ENCODE assay signal across 26 mouse cellular contexts in the genomic region with DNA sequence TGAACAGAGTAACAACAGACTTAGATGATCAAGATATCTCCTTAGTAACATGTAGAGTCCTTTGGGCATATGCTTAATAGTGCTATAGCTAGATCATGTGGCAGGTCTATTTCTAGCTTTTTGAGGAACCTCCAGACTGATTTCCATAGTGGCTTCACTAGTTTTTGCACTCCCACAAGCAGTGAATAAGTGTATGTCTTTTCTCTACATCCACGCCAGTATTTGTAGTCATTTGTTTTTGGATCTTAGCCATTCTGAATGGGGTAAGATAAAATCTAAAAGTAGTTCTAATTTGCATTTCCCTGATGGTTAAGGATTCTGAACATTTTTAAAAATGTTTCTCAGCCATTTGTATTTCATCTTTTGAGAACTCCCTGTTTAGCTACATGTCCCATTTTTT.
DNase-seq lines count a peak whose midpoint lies in the region; ATAC-seq and TF ChIP-seq lines count a peak whose summit lies in the region.
"Had no signal": no experiment of that assay in that cellular context is flagged by ENCODE, and none has a peak within 500 bp of the region (broad histone marks: within the 10 kb centered on the region; RNA-seq: fewer than 3 reads in every experiment).

No protein-coding gene starts in this region.

- H3K9ac ChIP-seq in forebrain, postnatal 0 days, result no peak overlapping the region
- H3K9ac ChIP-seq in forebrain, embryonic 15.5 days (replicated peaks), result no peak overlapping the region
- H3K9ac ChIP-seq: embryonic facial prominence, embryonic 12.5 days; forebrain, embryonic 13.5 days had no signal

- no peak for DNase-seq in forebrain, postnatal 0 days
- DNase-seq in frontal cortex, adult 2 months (ENCODE audit: extremely low spot score in 1 of 2, low spot score in 1 of 2), result peak; percentile 28 to 65
- DNase-seq in frontal cortex, postnatal 14 days (ENCODE audit: low spot score in 2 of 2), result no peak
- peak; percentile 23 for DNase-seq in right cerebral cortex, adult 18-20 months
- no peak for DNase-seq in right cerebral cortex, adult 2 months (ENCODE audit: low spot score in 2 of 2)
- no peak for DNase-seq in thymus, postnatal 25 days
- DNase-seq: adrenal gland, adult 8-10 months; adrenal gland, postnatal 14 days; adrenal gland, postnatal 36 days; B cell, adult 2 months; cerebellum, adult 11 months; cerebellum, adult 18-20 months; cerebellum, adult 8-10 months; cerebellum, adult 9-11 months; cerebellum, postnatal 14 days; cerebellum, postnatal 36 days had no signal

- peak; percentile 55 for ATAC-seq in forebrain, postnatal 0 days
- ATAC-seq in forebrain, embryonic 15.5 days (replicated peaks), result no peak
- ATAC-seq: activated CD4-positive, CD25-positive, alpha-beta regulatory T cell, adult 4 months; CD4-positive, CD25-positive, alpha-beta regulatory T cell, adult 4 months; forebrain, embryonic 13.5 days; forebrain, embryonic 16.5 days; Patski had no signal

- H3K4me2 ChIP-seq in forebrain, postnatal 0 days (ENCODE audit: low read depth), result no peak overlapping the region
- H3K4me2 ChIP-seq in forebrain, embryonic 15.5 days (replicated peaks), result no peak overlapping the region
- H3K4me2 ChIP-seq: embryonic facial prominence, embryonic 12.5 days; forebrain, embryonic 13.5 days had no signal

- H3K36me3 ChIP-seq in forebrain, postnatal 0 days (ENCODE audit: insufficient read depth), result no peaks in the 10 kb centered on the region
- H3K36me3 ChIP-seq in forebrain, embryonic 15.5 days, result no peaks in the 10 kb centered on the region
- H3K36me3 ChIP-seq: embryonic facial prominence, embryonic 10.5 days; embryonic facial prominence, embryonic 12.5 days; G1E had no signal

- WGBS in forebrain, postnatal 0 days, result 65% methylated on average over 1 of the region's 1 CpGs
- WGBS in forebrain, embryonic 15.5 days, result 82% methylated on average over 1 of the region's 1 CpGs

- no peaks in the 10 kb centered on the region for H3K9me3 ChIP-seq in forebrain, postnatal 0 days (ENCODE audit: low read length)
- H3K9me3 ChIP-seq in forebrain, embryonic 15.5 days, result no peaks in the 10 kb centered on the region
- H3K9me3 ChIP-seq: embryonic facial prominence, embryonic 10.5 days; embryonic facial prominence, embryonic 12.5 days; forebrain, embryonic 13.5 days; G1E had no signal

- no peaks in the 10 kb centered on the region for H3K4me1 ChIP-seq in forebrain, postnatal 0 days (ENCODE audit: insufficient read depth)
- no peaks in the 10 kb centered on the region for H3K4me1 ChIP-seq in forebrain, embryonic 15.5 days
- H3K4me1 ChIP-seq: embryonic facial prominence, embryonic 10.5 days; embryonic facial prominence, embryonic 12.5 days; forebrain, embryonic 13.5 days had no signal

- H3K27ac ChIP-seq in forebrain, postnatal 0 days (ENCODE audit: low read depth, low read length), result no peak overlapping the region
- H3K27ac ChIP-seq in forebrain, embryonic 15.5 days (replicated peaks), result no peak overlapping the region
- H3K27ac ChIP-seq: embryonic facial prominence, embryonic 10.5 days; embryonic facial prominence, embryonic 12.5 days; forebrain, embryonic 13.5 days had no signal

- H3K27me3 ChIP-seq in forebrain, postnatal 0 days (ENCODE audit: insufficient read depth, low read length), result no peaks in the 10 kb centered on the region
- H3K27me3 ChIP-seq in forebrain, embryonic 15.5 days, result no peaks in the 10 kb centered on the region
- H3K27me3 ChIP-seq: CH12.LX; embryonic facial prominence, embryonic 12.5 days; forebrain, embryonic 13.5 days; Patski had no signal

- no peak overlapping the region for H3K4me3 ChIP-seq in forebrain, postnatal 0 days (ENCODE audit: low read depth, low read length)
- H3K4me3 ChIP-seq in forebrain, embryonic 15.5 days, result no peak overlapping the region
- H3K4me3 ChIP-seq: embryonic facial prominence, embryonic 10.5 days; embryonic facial prominence, embryonic 12.5 days; forebrain, embryonic 13.5 days had no signal

- TF ChIP-seq CTCF in forebrain, postnatal 0 days (IDR thresholded peaks at IDR 0.05; ENCODE audit: low read depth), result no peak

Comparison
In these comparisons a context has a peak if more than half of its experiments do, and no peak if none do; other contexts are left out.
1. DNase-seq: peak in frontal cortex, adult 2 months (2 of 2) and right cerebral cortex, adult 18-20 months (single experiment); none in forebrain, postnatal 0 days (single experiment), frontal cortex, postnatal 14 days (0 of 2), right cerebral cortex, adult 2 months (0 of 2) and thymus, postnatal 25 days (single experiment).